Mouse (Mus musculus) gastrocnemius, adult 2 months (tissue): Measurements from ENCODE around the gene Hecw2. TPM values are rescaled to one million over a fixed set of nuclear protein-coding genes. Genes with fewer than 3 reads are reported as not detected.
A peak's percentile ranks its signal among the peaks of the same experiment; 100 is the strongest.

ENCODE experiments used
- DNase-seq: peaks from one replicate; pipeline ENCODE4 v3.0.0; 2022
- H3K27ac ChIP-seq: fragments of 200-600 bp; 2 replicates; pipeline ENCODE4 v1.8.1; 2022; ENCODE audit warnings: mild to moderate bottlenecking
- H3K4me3 ChIP-seq: fragments of 200-600 bp; 2 replicates; pipeline ENCODE4 v1.8.1; 2022; ENCODE audit warnings: mild to moderate bottlenecking, moderate library complexity
- CTCF ChIP-seq: fragments of 200-600 bp; IDR thresholded peaks from 2 replicates; pipeline ENCODE4 v1.8.1; 2022; ENCODE audit warnings: antibody characterized with exemption, mild to moderate bottlenecking, moderate library complexity
- intact Hi-C: fragments of 180-260 bp; cut with DNase I; formaldehyde crosslinking; loops from one replicate; pipeline ENCODE4 v1.15.1; 2025
- total RNA-seq, 2 experiments: library from RNA; stranded (reverse); gene quantifications; 2 replicates each; pipeline ENCODE4 v1.2.3; 2021

Gene Hecw2
- total RNA-seq, 2 experiments from 2014 or later, result 5.1 to 7.9 TPM

DNA sequence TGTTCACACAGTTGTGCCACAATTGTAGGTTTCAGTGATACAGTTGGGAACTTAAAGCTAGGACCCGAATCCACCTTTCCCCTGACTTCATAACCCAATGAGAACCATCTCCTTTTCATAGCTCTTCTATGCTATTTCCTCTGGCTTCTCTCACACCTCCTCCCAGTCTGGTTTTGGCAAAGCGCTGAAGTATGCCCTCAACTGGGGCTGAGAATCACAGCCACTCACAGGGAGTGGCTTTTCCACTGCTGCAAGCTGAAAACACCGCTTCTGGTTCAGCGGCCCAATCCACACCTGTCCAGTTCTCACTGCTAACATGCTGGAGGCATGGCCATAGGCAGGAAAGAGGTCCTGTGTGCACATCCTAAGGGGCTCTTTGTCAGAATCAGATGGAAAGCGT is 300.7 kb downstream of the Hecw2 start:
- no peak for TF ChIP-seq CTCF
- intact Hi-C loops, result loop anchor here (10.0 kb wide), 1 partner anchor 169 kb away; no protein-coding TSS in a partner anchor
- no peak for DNase-seq
- H3K4me3 ChIP-seq, result no peak overlapping the region
- no peak overlapping the region for H3K27ac ChIP-seq

DNA sequence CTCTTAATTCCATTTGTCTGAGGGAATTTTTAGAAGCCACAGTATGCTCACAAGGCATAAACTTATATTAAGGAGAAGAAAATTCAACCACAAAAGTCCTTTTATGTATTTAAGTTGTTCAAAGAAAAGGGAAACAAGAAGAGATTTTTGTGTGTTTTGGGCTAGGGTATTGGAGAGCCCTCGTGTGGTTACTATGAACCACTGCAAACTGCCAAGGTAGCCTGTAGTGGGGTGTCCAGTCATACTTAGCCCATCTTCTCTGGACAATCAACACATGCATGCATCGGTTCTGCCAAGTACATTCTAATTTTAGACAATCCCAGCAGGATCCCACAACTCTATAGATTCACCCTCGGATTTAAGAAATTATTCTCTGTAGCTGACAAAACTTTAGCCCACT is 304.6 kb downstream of the Hecw2 start:
- intact Hi-C loops, result loop anchor here (10.0 kb wide), 1 partner anchor 166 kb away; no protein-coding TSS in a partner anchor
- no peak for DNase-seq
- Histone ChIP-seq H3K4me3 (no peak overlapping the region), H3K27ac (no peak overlapping the region)
- TF ChIP-seq CTCF, result peak; percentile 66

DNA sequence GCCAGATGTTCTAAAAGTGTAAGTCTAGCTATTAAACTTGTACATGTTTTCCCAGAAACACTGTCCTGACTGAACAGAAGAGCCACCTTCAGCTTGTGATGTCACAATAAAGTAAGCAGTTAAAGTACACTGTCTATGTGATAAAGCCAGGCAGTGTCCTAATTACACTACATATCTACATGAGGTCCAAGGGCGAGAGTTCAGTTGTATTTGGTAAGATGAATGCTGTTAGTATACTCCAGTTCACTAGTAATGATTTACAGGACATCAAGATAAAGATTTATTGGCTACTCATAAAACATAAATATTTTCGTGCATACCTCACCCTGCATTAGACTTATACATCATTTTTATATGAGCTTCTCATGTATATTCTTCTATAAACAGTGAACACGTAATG is 305.2 kb downstream of the Hecw2 start:
- no peak for TF ChIP-seq CTCF
- intact Hi-C loops, result loop anchor here (10.0 kb wide), 1 partner anchor 165 kb away; no protein-coding TSS in a partner anchor
- Histone ChIP-seq H3K4me3 (no peak overlapping the region), H3K27ac (no peak overlapping the region)
- no peak for DNase-seq

DNA sequence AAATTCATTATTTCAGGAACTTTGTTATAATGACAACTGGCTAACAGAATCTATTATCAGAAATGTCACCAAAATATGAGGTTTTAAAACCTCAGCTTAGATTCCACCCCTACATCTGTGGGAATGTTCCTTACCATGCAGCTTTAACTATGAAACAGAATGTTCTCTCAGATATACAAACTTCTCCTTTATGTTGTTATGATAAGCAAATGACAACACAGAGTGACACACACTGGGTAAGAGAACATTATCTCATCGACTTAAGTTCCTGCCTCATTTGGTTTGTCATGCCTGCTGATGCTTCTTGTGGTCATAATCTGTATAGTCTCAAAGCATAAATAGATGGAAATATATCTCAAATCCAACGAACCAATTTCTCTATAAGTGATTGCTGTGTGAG is 312.5 kb downstream of the Hecw2 start:
- DNase-seq, result no peak
- H3K27ac ChIP-seq, result no peak overlapping the region
- no peak overlapping the region for H3K4me3 ChIP-seq
- intact Hi-C loops, result no loop called here
- no peak for TF ChIP-seq CTCF

DNA sequence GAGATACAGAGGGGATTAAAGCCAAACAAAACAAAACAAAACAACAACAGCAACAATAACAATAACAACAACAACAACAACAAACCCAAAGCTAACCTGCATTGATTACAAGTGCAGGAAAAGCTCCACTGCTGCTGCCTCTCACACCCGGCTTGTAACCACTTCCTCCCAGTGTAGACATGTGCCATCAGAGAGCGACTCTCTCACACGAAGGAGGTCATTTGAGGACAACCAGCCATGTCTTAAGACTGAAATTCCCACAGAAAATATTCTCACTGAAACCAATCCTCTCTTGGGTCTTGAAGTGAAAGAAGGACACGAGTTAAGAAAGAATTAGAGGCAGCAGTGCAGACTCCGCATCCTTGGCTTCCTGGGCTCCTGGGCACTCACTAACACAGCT is 319.0 kb downstream of the Hecw2 start:
- Histone ChIP-seq H3K27ac (no peak overlapping the region), H3K4me3 (no peak overlapping the region)
- intact Hi-C loops, result no loop called here
- no peak for TF ChIP-seq CTCF
- no peak for DNase-seq

DNA sequence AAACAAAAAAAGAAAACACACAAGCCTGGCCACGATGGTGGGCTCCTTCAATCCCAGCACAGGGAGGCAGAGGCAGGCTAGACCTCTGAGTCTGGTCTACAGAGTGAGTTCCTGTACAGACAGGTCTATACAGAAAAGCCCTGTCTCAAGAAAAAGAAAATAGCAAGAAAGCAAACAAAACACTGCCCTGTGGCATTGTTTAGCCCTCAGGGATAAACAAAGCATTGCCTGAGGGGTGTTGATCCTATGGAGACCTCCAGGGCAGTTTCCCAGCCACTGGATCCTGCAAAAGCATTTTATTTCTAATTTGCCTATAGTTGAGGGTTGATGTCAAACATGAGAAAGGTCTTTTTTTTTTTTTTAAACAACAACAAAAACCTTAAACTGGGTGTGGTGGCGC is 327.7 kb downstream of the Hecw2 start:
- no peak for DNase-seq
- no peak for TF ChIP-seq CTCF
- Histone ChIP-seq H3K4me3 (no peak overlapping the region), H3K27ac (no peak overlapping the region)
- intact Hi-C loops, result no loop called here

DNA sequence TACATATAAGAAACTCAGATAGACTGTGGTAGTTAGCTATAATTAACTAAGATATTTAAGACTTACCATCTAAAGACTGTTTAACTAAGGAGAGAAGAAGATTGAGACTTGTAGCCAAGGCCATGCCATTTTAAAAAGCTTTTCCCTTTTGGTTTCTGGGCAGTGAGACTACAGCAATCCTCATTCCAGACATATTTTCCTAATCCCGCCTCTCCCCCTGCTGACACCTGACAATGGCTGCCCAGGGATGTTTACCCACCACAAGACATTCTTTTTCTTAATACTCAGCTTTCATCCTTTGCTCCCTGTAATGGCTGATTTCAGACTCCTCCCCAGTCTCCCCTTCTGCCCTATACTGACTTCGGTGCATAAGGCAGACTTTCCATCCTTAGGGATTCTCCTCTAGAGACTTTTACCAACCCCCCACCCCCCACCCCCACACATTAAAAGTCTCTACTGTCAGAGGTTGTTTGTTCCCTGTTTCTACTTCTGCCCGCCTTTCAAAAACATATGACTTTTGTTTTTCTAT is 328.5 kb downstream of the Hecw2 start:
- Histone ChIP-seq H3K27ac (no peak overlapping the region), H3K4me3 (no peak overlapping the region)
- DNase-seq, result no peak
- intact Hi-C loops, result no loop called here
- TF ChIP-seq CTCF, result no peak

DNA sequence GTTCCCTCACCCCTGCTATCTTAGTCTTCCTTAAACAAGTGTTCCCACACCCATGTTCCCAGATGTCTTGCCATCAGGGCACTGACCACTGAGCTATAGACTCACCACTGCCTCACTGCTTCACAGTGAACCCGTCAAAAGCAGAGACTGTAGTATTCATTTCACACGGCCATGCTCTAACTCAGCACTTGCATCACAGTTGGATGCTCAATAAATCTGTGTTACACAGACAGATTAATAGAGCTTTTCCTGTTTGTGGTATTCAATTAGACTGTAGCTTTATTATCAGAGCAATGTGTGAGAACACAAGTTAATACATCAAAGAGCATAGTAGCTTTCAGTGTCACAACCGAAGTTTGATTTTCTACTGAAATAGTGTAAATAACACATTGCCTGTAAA is 330.9 kb downstream of the Hecw2 start:
- Histone ChIP-seq H3K27ac (no peak overlapping the region), H3K4me3 (no peak overlapping the region)
- intact Hi-C loops, result no loop called here
- no peak for DNase-seq
- TF ChIP-seq CTCF, result no peak

DNA sequence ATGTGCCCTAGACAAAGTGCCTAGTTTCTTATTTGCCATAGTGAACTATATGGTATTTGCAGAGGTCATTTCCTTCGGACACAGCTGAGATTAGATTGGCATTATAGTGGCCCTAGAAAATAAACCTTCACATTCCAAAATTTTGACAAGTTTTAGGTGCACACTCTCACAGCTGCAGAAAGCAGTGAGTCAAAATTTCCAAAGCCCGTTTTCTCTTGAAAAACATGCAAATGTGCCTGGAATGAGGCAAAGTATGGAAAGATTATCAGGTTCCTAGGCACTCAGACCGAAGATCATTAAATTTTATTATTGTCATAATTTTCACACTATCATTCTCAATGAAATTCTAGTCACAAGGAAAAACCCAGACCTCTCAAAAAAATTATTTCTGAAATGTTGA is 334.4 kb downstream of the Hecw2 start:
- Histone ChIP-seq H3K4me3 (no peak overlapping the region), H3K27ac (no peak overlapping the region)
- no peak for DNase-seq
- no peak for TF ChIP-seq CTCF
- intact Hi-C loops, result no loop called here

DNA sequence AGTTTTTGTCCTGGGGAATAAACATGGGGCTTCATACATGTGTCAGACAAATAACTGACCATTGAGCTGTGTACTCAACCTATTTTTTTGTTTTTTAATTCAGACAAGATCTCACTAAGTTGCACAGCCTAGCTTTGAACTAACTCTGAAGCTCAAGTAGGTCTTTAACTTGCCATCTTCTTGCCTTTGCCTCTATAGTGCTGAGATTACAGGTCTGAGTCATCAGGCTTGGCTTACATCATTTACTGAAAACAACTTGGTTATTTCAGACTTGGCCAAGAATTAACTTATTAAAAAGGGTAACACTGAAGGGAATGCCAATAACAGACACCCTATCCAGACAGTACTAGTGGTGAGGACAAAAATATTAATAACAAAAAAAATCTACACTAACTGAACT is 335.8 kb downstream of the Hecw2 start:
- H3K27ac ChIP-seq, result no peak overlapping the region
- intact Hi-C loops, result no loop called here
- TF ChIP-seq CTCF, result no peak
- H3K4me3 ChIP-seq, result no peak overlapping the region
- no peak for DNase-seq

DNA sequence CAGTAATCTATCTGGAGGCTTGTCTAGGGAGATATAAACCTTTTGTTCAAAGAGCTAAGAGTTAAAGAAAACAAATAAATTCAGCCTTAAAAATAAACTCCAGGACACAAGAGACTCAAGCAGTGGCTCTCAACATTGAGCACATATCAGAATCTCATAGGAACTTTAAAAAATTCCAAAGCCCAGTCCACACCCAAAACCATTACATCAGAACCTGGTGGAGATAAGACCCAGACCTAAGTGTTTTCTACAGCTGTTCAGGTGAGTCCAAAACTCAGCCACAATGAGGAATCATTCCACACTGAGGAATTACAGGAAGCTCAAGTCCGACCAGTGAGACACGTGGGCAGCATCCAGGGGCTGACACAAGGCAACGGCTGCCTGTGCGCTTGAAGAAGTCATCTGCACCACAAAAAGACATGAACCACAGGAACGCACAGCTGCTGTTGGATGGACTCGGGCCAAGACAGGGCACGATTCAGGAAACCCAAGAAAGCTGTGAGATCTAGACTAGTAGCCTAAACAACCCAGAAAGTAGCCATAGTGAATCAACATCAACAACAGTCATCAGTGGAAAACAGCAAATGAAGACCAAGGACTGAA is 338.4 kb downstream of the Hecw2 start:
- H3K4me3 ChIP-seq, result no peak overlapping the region
- peak overlapping the region; percentile 35; the same call in 1 of the 2 replicates for H3K27ac ChIP-seq
- intact Hi-C loops, result no loop called here
- peak; percentile 25 for DNase-seq
- no peak for TF ChIP-seq CTCF

DNA sequence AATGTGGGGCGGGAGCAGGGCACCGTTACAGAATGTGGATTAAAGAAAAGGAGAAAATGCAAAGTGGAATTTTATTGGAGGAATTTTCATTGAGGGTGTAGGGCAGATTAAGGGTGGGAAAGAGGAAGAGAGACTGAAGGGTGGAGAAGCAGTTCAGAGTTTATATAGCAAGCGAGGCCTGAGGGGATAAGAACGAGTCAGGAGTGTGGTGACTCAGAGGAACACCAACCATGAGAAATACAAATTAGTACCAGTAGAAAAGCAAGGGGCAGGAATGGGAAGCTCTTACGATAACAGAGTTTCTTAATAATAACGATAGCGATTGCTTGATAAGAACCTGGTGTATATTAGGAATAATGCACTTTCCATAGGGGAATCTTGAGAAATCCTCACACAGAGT is 339.2 kb downstream of the Hecw2 start:
- H3K27ac ChIP-seq, result peak overlapping the region; percentile 35; the same call in 1 of the 2 replicates
- intact Hi-C loops, result no loop called here
- no peak overlapping the region for H3K4me3 ChIP-seq
- no peak for TF ChIP-seq CTCF
- no peak for DNase-seq

DNA sequence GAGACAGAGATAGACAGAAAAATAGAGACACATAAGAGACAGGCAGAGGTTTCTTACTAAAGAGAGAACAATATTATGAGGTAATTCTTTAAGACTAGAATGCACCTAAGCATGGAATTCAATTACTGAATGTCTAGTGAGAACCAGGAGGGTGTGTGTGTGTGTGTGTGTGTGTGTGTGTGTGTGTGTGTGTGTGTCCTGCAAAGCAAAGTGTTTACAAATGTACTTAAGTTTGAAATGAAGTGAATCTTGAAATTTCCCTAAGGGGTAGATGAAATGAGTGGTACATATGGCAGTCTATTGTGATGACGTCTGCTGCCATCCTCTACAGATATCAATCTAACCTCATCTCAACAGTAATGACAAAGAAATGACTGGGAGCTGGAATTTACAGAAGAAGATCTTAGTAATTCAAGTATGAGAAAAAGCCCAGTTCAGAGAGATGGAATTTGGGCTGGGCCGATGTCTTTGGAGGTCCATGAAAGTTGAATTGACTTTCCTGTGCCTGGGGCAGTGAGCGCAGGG is 342.8 kb downstream of the Hecw2 start:
- no peak overlapping the region for H3K4me3 ChIP-seq
- peak overlapping the region; percentile 44 for H3K27ac ChIP-seq
- intact Hi-C loops, result no loop called here
- no peak for DNase-seq
- TF ChIP-seq CTCF, result no peak

DNA sequence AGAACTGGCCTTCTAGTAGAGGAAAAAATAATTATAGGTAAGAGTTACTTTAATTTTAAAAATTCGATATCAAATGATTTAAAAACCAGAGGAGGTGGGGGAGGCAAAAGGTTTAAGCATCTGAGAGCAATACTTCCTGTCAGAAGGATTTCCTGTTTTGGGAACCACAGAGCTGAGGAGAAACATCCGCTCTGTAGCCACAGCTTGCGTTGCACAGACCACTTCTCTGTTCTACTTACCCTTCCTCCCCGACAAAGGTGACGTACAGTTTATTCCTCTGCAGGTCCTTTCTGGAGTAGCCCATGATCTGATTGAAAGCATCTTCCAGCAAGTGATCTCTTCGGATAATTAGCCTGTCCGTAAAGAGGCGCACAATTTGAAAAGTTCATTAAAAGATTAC is 343.6 kb downstream of the Hecw2 start:
- peak overlapping the region; percentile 76 for H3K27ac ChIP-seq
- intact Hi-C loops, result no loop called here
- DNase-seq, result peak; percentile 20

More for the DNA sequence above, 343.6 kb downstream of the Hecw2 start:
- H3K4me3 ChIP-seq, result no peak overlapping the region
- TF ChIP-seq CTCF, result no peak
